Mouse (Mus musculus): Measurements from ENCODE around the gene Mapk7.

Mapk7 gene

DNA sequence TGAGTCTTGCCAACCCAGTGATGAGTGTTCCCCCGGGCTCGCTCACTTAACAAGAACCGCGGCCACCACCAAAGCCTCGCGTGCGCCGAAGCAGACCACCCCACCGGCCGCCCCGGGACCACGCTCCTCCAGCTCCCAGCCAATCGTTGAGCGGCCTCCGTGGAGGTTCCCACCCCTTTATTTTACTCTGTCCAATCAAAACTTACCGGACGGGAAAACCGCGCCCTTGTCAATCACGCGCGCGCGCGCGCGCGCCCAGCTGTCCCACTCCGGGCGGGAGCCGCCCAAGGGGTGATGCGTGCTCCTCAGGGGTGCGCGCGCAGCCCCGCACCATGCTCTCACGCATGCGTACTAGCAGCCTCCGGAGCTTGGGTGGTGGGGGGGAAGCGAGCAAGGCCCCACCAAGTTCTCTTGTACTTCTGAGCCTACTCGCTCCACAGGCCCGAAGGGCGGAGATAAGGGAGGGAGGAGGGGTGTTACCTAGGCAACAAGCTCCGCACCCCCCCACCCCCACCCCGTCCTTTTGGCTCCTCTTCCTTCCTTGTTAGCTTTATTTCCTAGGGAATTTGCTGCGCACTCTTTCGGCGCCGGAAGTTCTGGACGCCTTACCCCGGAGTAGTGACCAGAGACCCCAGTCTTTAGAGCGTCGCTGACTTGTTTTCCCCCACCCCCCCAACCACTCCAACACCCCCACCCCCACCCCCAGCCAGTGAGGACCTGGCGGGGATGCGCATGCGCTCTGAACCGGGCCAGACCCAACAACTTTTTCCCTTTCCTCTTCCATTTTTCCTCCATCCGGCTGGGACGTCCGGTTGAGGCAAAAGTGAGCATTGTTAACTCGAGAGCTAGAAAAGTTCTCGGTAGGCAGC lies at the start of gene Mapk7:
TSS of gene Mapk7 (minus strand) at position 278 of the 869 bp plus-strand sequence.
- DNase-seq (ENCODE audit: low spot score in 2 of 2) = peak; percentile 93 to 94

GRCm38 (mm10) chr11:61541106-61541505 lies 46.9 kb upstream of the Mapk7 start:
- no peak for DNase-seq (ENCODE audit: low spot score in 2 of 2)

GRCm38 (mm10) chr11:61540642-61541041 lies 46.4 kb upstream of the Mapk7 start:
- no peak for DNase-seq (ENCODE audit: low spot score in 2 of 2)

- DNase-seq (ENCODE audit: low spot score in 2 of 2) = no peak
Measured at GRCm38 (mm10) chr11:61537362-61537761, 43.2 kb upstream of the Mapk7 start.

- DNase-seq (ENCODE audit: low spot score in 2 of 2) = no peak
Measured at GRCm38 (mm10) chr11:61536952-61537351, 42.7 kb upstream of the Mapk7 start.

- no peak for DNase-seq (ENCODE audit: low spot score in 2 of 2)
Measured at GRCm38 (mm10) chr11:61535530-61535929, 41.3 kb upstream of the Mapk7 start.

GRCm38 (mm10) chr11:61533571-61533970 lies 39.4 kb upstream of the Mapk7 start:
- no peak for DNase-seq (ENCODE audit: low spot score in 2 of 2)

- DNase-seq (ENCODE audit: low spot score in 2 of 2) = no peak
Measured at GRCm38 (mm10) chr11:61532820-61533219, 38.6 kb upstream of the Mapk7 start.

DNA sequence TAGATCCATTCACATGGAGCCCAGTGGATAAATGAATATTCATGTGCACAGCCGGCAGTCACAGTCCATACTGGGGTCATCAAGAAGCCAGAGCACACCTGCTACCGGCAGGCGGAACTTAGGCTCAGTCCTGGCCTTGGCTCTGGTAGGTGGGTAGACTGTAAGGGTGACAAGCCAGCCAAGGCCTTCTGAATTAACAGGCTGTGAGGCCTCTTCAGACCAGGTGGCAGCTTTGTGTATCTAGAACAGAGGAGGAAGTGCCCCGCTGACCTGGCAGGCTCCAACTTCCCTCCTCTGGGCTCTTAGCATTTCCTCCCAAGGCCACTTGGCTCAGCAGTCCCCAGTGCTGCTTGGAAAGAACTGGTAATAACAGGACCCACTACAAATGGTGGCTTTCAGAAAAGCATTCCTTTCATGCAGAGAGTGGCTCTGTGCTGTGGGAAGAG lies 35.1 kb upstream of the Mapk7 start:
- DNase-seq (ENCODE audit: low spot score in 2 of 2) = peak in 1 of 2 experiments; percentile 31

DNA sequence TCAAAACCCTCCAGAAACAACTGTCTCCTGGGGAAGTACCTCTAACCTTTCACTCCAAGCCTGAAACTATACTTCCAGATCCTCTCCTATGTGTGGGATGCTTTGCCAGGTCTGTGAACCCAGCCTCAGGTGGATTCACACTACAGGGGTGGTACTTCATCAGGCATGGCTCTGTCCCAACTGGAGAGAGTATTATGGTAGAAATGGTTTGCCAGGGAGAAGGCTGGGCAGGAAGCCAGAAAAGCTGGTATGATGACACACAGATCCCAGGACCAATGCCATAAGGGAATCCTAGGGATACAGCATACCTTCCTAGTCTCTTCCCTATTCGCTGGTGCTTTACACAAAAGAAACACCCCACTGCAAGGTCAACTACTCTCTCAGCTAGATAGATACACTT lies 32.7 kb upstream of the Mapk7 start:
- no peak for DNase-seq (ENCODE audit: low spot score in 2 of 2)

DNA sequence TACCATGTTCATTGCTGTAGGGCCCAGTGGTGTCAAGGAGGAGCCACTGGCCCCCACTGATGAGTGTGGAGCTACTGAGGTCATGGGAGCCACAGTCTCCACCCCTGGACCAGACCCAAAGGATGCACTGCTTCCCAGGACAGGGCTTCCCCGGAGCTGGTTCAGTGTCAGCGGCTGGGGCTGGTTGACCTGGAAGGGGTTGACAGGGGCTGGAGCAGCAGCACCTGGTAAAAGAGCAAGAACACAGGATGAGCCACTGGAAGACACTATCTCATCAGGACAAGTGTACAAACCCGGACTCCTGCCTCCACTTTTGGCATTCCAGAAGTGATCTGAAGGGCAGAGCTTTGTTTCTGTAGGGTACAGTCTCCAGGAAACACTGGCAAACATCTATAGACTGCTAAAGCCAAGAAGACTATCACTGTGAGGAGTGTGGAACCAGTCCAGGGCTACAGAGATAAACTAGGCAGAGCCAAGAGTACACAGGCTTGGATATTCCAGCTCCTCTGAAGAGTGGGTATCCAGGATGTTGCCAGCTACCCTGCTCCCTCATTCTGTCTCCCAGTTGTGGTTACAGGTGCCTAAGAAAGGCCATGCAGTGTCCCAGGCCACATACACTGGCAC lies 25.4 kb upstream of the Mapk7 start:
- DNase-seq (ENCODE audit: low spot score in 2 of 2) = no peak

- DNase-seq (ENCODE audit: low spot score in 2 of 2) = no peak
Measured at GRCm38 (mm10) chr11:61518871-61519270, 24.7 kb upstream of the Mapk7 start.

DNA sequence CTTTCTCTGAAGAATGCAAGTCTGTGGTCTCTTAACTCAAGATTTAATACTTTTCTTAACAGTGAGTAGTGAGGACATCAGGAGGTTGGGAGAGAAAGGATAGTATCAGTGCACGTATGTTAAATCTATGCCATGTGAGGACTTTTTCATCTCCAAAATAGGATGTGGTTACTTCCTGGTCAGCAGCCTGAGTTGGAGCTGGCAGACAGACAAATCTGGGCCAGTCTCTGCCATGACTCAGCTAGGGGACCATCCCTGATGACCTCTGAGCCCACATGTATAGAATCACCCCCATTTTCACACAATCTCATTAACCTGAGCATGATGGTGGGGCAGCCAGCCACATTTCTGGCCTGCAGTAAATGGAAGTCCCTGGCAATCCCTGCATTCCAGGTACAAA lies 23.8 kb upstream of the Mapk7 start:
- no peak for DNase-seq (ENCODE audit: low spot score in 2 of 2)

DNA sequence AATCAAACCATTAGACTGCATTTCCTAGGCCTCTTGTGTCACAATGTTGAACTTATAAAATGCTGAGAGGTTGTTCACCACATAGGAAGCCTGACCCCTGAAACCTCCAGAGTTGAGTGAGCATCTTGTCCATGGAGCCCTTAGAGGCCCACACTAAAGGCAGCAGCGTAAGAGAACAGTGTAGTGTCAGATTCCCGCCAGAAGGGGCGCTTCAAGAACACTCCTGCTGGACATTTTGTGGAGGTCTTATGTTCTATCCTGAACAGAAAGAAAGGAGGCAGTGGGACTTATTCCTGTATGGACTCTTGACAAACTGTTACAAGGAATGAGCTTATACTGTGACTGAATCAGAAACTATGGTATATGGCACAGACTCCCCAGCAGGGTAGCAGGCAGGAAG lies 20.7 kb upstream of the Mapk7 start:
- DNase-seq (ENCODE audit: low spot score in 2 of 2) = no peak

DNA sequence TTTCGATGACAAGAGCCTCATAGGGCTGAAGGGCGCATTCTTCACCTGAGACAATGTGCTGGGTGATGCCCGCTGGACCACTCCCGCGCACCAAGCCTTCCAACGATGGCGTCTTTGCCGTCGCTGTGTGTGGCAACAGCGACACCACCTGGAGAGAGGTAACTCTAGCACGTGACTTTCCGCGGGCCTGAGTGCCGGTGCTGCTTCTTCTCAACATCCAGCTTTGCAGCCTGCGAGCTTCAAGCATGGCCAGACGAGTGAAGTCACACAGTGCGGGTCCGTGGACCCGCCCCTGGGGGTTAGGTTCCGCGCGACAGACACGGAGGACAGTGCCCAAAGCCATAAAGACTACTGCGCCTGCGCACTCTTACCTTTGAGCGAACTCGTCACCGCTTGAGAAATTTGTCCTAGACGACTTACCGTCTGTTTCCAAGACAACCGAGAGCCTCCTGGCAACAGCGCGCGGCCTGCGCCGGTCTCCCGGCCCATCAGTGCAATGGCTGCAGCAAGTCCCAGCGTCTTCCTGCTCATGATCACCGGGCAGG lies 10.6 kb upstream of the Mapk7 start, which contains the start of gene B9d1:
TSS of gene B9d1 (plus strand) at position 432 of the 545 bp plus-strand sequence.
- DNase-seq (ENCODE audit: low spot score in 2 of 2) = peak; percentile 98

DNA sequence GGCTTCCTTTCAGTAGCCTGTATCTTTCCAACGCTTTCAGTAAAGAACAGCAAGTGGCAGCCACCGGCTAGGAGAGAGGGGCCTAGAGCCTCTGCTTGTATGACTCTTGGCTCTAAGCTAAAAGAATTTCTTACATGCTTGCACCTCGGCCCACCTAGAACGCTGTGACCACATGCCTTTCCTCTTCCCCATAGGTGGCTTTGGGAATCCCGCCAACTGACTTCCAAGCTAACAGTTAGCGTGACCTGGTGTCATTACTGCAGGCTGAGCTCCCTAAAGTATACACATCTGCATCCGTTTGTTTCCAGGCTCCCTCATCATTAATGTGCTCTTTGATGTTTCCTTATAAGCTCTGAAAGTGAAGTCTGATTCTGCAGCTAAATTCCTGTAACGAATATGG lies 9.7 kb upstream of the Mapk7 start:
- DNase-seq (ENCODE audit: low spot score in 2 of 2) = no peak

- no peak for DNase-seq (ENCODE audit: low spot score in 2 of 2)
Measured at GRCm38 (mm10) chr11:61498736-61499504, 4.7 kb upstream of the Mapk7 start.

DNA sequence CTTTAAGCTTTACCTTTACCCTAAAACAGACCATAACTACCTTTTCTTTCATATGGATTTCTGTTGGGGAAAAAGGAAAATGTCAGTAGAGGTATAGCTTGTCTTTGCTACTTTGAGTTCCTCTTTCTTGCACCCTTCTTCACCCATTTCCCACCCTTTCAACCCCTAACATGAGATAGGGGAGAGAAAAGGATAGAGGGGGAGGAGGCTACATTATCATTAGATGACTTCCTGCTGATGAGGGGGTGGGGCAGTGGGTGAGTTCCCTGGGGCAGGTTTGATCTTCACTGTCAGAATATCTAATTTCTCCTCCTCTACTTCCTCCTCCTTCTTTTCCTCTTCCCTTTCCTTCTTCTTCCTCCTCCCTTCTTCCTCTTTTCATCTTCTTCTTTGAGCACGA lies 3.3 kb upstream of the Mapk7 start:
- no peak for DNase-seq (ENCODE audit: low spot score in 2 of 2)

GRCm38 (mm10) chr11:61495528-61495927 lies 1.3 kb upstream of the Mapk7 start:
- no peak for DNase-seq (ENCODE audit: low spot score in 2 of 2)

DNA sequence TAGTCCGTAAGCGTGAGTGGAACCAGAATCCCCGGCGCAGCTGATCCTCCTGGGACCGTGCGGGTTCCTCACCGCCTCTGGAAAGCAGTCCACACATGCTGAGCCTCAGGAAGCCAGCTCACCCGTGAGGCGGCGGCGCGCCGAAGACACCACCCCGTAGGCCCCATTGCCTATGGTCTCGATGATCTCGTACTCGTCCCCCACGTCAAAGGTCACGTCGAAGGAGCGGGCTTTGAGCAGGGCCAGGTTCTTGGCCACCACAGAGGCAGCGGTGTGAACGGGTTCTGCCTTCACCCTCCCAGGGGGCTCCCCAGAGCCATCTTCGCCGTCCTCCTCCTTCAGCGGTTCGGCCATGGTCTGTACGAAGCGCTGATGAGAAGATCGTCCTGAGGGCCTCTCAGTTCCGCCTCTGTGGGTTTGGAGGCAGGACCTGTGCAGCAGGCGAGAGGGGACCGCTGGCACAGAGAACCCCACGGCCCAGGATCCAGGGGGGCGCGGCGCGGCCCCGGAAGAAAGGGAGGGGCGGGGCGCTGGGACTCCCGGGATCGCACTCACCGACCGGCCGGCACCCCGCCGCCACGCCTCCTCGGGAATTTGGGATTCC lies 579 bp downstream of the Mapk7 start:
- no peak for DNase-seq (ENCODE audit: low spot score in 2 of 2)

GRCm38 (mm10) chr11:61492749-61493401 lies 1.3 kb downstream of the Mapk7 start:
- DNase-seq (ENCODE audit: low spot score in 2 of 2) = no peak

All from frontal cortex, postnatal 25 days (tissue).